Mouse (Mus musculus) natural killer cell, adult 2 months (primary cell): ENCODE results near the gene Pax4.

Experiments used
- DNase-seq, 2 experiments: peaks; one replicate each; pipeline ENCODE4 v3.0.0; 2022; ENCODE audit warnings: low spot score in 2 of 2

Pax4 gene

GRCm38 (mm10) chr6:28449253-28449652 is at the start of gene Pax4:
Pax4 (minus strand) TSS chr6:28449353.
- DNase-seq, result no peak

GRCm38 (mm10) chr6:28497837-28498236 is 48.7 kb upstream of the Pax4 start:
- no peak for DNase-seq

GRCm38 (mm10) chr6:28491198-28491597 is 42.0 kb upstream of the Pax4 start:
- DNase-seq, result no peak

GRCm38 (mm10) chr6:28490612-28491011 is 41.5 kb upstream of the Pax4 start:
- DNase-seq, result no peak

GRCm38 (mm10) chr6:28488204-28488851 is 39.2 kb upstream of the Pax4 start:
- DNase-seq, result no peak

- no peak for DNase-seq
These were observed 37.8 kb upstream of the Pax4 start for GRCm38 (mm10) chr6:28486905-28487304.

GRCm38 (mm10) chr6:28486471-28486870 is 37.3 kb upstream of the Pax4 start:
- DNase-seq, result no peak

GRCm38 (mm10) chr6:28486008-28486407 is 36.9 kb upstream of the Pax4 start:
- no peak for DNase-seq

GRCm38 (mm10) chr6:28482711-28483315 is 33.7 kb upstream of the Pax4 start:
- DNase-seq, result no peak

- DNase-seq, result no peak
These were observed 31.8 kb upstream of the Pax4 start for GRCm38 (mm10) chr6:28480752-28481492.

- peak; percentile 98 for DNase-seq
These were observed 31.0 kb upstream of the Pax4 start for GRCm38 (mm10) chr6:28479865-28480751.

GRCm38 (mm10) chr6:28474839-28475238 is 25.7 kb upstream of the Pax4 start, which contains the start of gene Snd1:
Snd1 (plus strand) TSS chr6:28475139.
- DNase-seq, result no peak

GRCm38 (mm10) chr6:28474211-28474610 is 25.1 kb upstream of the Pax4 start:
- no peak for DNase-seq

GRCm38 (mm10) chr6:28471284-28472035 is 22.3 kb upstream of the Pax4 start:
- DNase-seq, result no peak

GRCm38 (mm10) chr6:28470621-28471020 is 21.5 kb upstream of the Pax4 start:
- no peak for DNase-seq

GRCm38 (mm10) chr6:28470017-28470602 is 21.0 kb upstream of the Pax4 start:
- DNase-seq, result no peak

- no peak for DNase-seq
These were observed 15.5 kb upstream of the Pax4 start for GRCm38 (mm10) chr6:28464630-28465029.

GRCm38 (mm10) chr6:28460534-28460933 is 11.4 kb upstream of the Pax4 start:
- peak in 1 of 2 experiments; percentile 16 for DNase-seq

GRCm38 (mm10) chr6:28459221-28459668 is 10.1 kb upstream of the Pax4 start:
- no peak for DNase-seq

- no peak for DNase-seq
These were observed 1.8 kb upstream of the Pax4 start for GRCm38 (mm10) chr6:28450977-28451376.

- DNase-seq, result no peak
These were observed 1.3 kb upstream of the Pax4 start for GRCm38 (mm10) chr6:28450481-28450880.
